ENCODE assay signal across 21 mouse cellular contexts in genomic region chr12:70984855-70985550, GRCm38 (mm10).
"Had no signal": no experiment of that assay in that cellular context is flagged by ENCODE, and none has a peak within 500 bp of the region (broad histone marks: within the 10 kb centered on the region; RNA-seq: fewer than 3 reads in every experiment).

No protein-coding gene starts in this region.

- H3K9ac ChIP-seq: liver, embryonic 14.5 days; lung, embryonic 15.5 days; midbrain, embryonic 12.5 days; neural tube, embryonic 13.5 days; neural tube, embryonic 15.5 days; stomach, embryonic 15.5 days had no signal

- H3K4me2 ChIP-seq: lung, embryonic 15.5 days; midbrain, embryonic 12.5 days; neural tube, embryonic 13.5 days; neural tube, embryonic 15.5 days; stomach, embryonic 15.5 days had no signal

- ATAC-seq: midbrain, embryonic 16.5 days had no signal

- H3K27me3 ChIP-seq: lung, embryonic 15.5 days; midbrain, embryonic 12.5 days; neural tube, embryonic 13.5 days; neural tube, embryonic 15.5 days; stomach, embryonic 15.5 days had no signal

- H3K9me3 ChIP-seq: lung, embryonic 15.5 days; midbrain, embryonic 10.5 days; midbrain, embryonic 12.5 days; neural tube, embryonic 13.5 days; neural tube, embryonic 15.5 days; stomach, embryonic 15.5 days had no signal

- DNase-seq: lung, adult 2 months; lung, postnatal 10 days; lung, postnatal 4 days; midbrain, embryonic 14.5 days; retina, postnatal 1 day; right cerebral cortex, adult 18-20 months; right cerebral cortex, postnatal 25 days; right cerebral cortex, postnatal 4 days; thymus, adult 2 months; thymus, postnatal 25 days; thymus, postnatal 4 days had no signal

- H3K4me3 ChIP-seq: lung, embryonic 15.5 days; midbrain, embryonic 10.5 days; midbrain, embryonic 12.5 days; myocyte; neural tube, embryonic 13.5 days; neural tube, embryonic 15.5 days; stomach, embryonic 15.5 days had no signal

- H3K27ac ChIP-seq: liver, embryonic 14.5 days; lung, embryonic 15.5 days; midbrain, embryonic 10.5 days; midbrain, embryonic 12.5 days; neural tube, embryonic 13.5 days; neural tube, embryonic 15.5 days; stomach, embryonic 15.5 days; stomach, postnatal 0 days had no signal

- H3K4me1 ChIP-seq: lung, embryonic 15.5 days; midbrain, embryonic 10.5 days; midbrain, embryonic 12.5 days; neural tube, embryonic 13.5 days; neural tube, embryonic 15.5 days; stomach, embryonic 15.5 days had no signal
